Mouse (Mus musculus): ENCODE measurements around the gene Mta1.

DNA sequence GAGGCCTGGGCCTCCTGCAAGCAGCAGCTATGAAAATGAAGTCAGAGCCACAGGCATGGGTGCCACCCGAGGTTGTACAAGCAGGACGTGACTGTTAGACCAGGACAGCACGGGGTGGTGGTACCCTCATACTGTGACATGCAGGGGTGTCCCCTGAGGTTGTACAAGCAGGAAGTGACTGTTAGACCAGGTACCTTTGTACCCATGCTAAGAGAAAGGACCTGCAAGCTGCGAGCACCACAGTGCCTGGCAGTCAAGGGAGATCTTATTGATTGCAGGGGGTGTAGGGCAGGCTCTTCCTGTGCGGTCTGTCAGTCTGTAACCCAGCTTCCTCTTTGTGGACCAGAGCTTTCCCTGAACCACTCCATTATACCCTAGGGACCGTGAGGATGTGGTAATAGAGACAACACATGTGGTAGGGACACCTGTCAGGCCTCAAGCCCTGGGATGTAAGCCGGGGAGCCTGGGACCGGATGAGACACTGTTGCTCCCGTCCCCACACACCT is 70.0 kb downstream of the Mta1 start:
- TF ChIP-seq CTCF (IDR thresholded peaks at IDR 0.05; ENCODE audit: low read depth, low read length) (no peak), EP300 (IDR thresholded peaks at IDR 0.05; ENCODE audit: insufficient read depth, low read depth, low read length) (no peak)
